Mouse (Mus musculus) midbrain, embryonic 10.5 days (tissue): ENCODE results near the gene Slc17a8. TPM values are rescaled to one million over a fixed set of nuclear protein-coding genes. Genes with fewer than 3 reads are reported as not detected.

Experiments
- DNase-seq: peaks from one replicate; pipeline ENCODE4 v3.0.0-alpha.2; 2017; ENCODE audit warnings: low spot score
- H3K27ac ChIP-seq: fragments of 300-500 bp; sonication (generic); replicated peaks from 2 replicates; pipeline ENCODE4 v1.5.1; 2016; ENCODE audit warnings: mild to moderate bottlenecking
- H3K27me3 ChIP-seq: fragments of 300-500 bp; sonication (generic); 2 replicates; pipeline ENCODE4 v1.6.1; 2016; ENCODE audit warnings: low read depth, mild to moderate bottlenecking; ENCODE audit not compliant: poor library complexity, severe bottlenecking
- H3K36me3 ChIP-seq: fragments of 300-500 bp; sonication (generic); 2 replicates; pipeline ENCODE4 v1.6.1; 2016; ENCODE audit warnings: mild to moderate bottlenecking, moderate library complexity
- H3K4me1 ChIP-seq: fragments of 300-500 bp; sonication (generic); 2 replicates; pipeline ENCODE4 v1.6.1; 2016
- H3K4me3 ChIP-seq: fragments of 300-500 bp; sonication (generic); 2 replicates; pipeline ENCODE4 v1.5.1; 2016; ENCODE audit warnings: mild to moderate bottlenecking, moderate library complexity
- H3K9me3 ChIP-seq: fragments of 300-500 bp; sonication (generic); replicated peaks from 2 replicates; pipeline ENCODE4 v1.6.1; 2016; ENCODE audit warnings: mild to moderate bottlenecking
- WGBS: fragments of 180-500 bp; shearing (Covaris S2); methylation state at CpG from one replicate; pipeline ENCODE4 v1.1.7; 2016; 5-methylcytosine and 5-hydroxymethylcytosine counted together
- polyA plus RNA-seq: library from polyadenylated mRNA; unstranded; fragments of >200 nt; fragmentation: Nextera tagmentation; extraction: Ambion mirVana; gene quantifications from 2 replicates; pipeline ENCODE4 v1.2.1, GENCODE M21; 2016

The Slc17a8 gene
- polyA plus RNA-seq, 1 experiment from 2014 or later = 0.26 TPM

DNA sequence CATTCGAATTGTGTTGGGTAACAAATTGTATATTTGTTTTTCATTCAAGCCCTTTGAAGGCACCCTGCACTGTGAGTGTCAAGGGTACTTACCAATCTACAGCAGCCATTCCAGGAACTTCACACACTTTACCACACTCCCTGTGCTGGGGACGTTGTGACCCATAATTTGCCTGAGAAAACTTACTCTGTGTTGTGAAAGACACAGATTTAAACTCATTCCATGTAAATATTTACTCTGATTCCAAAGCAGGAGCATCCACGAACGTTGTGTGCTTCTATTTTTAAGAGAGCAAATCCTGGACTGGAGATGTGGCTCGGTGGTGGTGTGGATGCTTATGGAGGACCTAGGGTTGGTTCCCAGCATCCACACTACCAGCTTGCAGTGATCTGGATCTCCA lies 10.8 kb upstream of the Slc17a8 start:
- H3K4me1 ChIP-seq = no peaks in the 10 kb centered on the region
- H3K27ac ChIP-seq = no peak overlapping the region
- DNase-seq = no peak
- WGBS = 71% methylated on average over 5 of the region's 5 CpGs
- H3K27me3 ChIP-seq = peaks cover 7% of the 10 kb centered on the region; the same call in 1 of the 2 replicates
- no peaks in the 10 kb centered on the region for H3K36me3 ChIP-seq
- H3K4me3 ChIP-seq = no peak overlapping the region
- H3K9me3 ChIP-seq = no peaks in the 10 kb centered on the region

DNA sequence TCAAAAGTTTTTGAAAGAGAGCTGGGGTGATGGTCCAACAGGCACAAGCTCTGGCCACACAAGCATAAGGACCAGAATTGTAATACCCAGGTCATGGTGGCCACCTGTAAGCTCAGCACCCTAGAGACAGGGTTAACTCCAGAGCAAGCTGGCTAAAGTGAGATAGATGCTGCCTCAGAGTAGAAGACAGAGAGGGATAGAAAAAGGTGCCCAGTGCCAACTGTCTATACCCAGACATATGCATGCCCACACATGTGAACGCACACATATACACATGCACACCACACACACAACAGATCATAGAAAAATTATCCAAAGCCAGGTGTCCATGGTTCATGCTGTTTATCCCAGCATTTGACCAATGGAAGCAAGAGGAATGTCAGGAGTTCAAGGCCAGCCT lies 9.5 kb upstream of the Slc17a8 start:
- 89% methylated on average over 1 of the region's 1 CpGs for WGBS
- H3K9me3 ChIP-seq = no peaks in the 10 kb centered on the region
- no peak overlapping the region for H3K27ac ChIP-seq
- H3K4me1 ChIP-seq = no peaks in the 10 kb centered on the region
- H3K4me3 ChIP-seq = no peak overlapping the region
- peaks cover 7% of the 10 kb centered on the region; the same call in 1 of the 2 replicates for H3K27me3 ChIP-seq
- no peak for DNase-seq
- no peaks in the 10 kb centered on the region for H3K36me3 ChIP-seq

DNA sequence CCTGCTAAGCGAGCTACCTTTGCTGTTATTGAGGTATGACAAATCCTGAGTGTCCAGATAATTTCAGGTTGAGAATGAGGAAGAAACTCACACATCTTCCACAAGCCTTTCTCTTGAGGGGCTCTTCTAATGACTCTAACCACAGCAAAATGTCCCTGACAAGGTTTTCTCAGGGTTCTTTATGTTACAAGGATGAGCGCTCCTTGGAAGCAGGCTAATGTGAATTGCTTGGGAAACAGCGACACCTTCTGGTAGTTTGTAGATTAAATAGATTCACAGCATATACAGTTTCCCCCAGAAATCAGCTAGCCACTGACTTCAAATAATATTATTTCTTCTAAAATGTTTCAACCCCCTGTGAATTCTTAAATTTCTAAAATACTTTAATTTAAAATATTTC lies 9.0 kb upstream of the Slc17a8 start:
- H3K4me1 ChIP-seq = no peaks in the 10 kb centered on the region
- WGBS = 25% methylated on average over 3 of the region's 3 CpGs
- DNase-seq = peak; percentile 33

DNA sequence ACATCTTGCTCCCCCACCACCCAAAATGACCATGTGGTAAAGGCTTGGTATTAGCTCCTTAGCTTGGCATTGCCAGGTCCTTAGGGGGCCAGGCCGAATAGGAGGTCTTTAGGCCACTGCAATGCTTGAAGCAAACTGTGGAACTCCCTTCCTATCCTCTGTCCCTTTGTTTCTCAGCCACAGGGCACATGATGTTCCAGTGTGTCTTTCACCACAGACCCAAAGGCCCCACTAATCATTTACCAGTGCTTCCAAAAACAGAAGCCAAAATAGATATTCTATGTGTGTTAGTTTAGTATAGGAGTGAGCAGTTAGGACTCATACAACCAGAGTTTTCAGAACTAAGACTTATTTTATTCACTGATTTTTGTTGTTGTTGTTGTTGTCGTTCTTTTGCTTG lies 5.7 kb upstream of the Slc17a8 start:
- Histone ChIP-seq H3K4me1 (peaks cover under 1% of the 10 kb centered on the region; the same call in 1 of the 2 replicates), H3K4me3 (no peak overlapping the region), H3K27me3 (peaks cover 12% of the 10 kb centered on the region; the same call in 1 of the 2 replicates), H3K9me3 (no peaks in the 10 kb centered on the region), H3K36me3 (no peaks in the 10 kb centered on the region), H3K27ac (no peak overlapping the region)
- DNase-seq = no peak
- 94% methylated on average over 2 of the region's 2 CpGs for WGBS

More for the DNA sequence above, 9.0 kb upstream of the Slc17a8 start:
- Histone ChIP-seq H3K27me3 (peaks cover 7% of the 10 kb centered on the region; the same call in 1 of the 2 replicates), H3K4me3 (no peak overlapping the region), H3K27ac (no peak overlapping the region), H3K36me3 (no peaks in the 10 kb centered on the region), H3K9me3 (no peaks in the 10 kb centered on the region)

DNA sequence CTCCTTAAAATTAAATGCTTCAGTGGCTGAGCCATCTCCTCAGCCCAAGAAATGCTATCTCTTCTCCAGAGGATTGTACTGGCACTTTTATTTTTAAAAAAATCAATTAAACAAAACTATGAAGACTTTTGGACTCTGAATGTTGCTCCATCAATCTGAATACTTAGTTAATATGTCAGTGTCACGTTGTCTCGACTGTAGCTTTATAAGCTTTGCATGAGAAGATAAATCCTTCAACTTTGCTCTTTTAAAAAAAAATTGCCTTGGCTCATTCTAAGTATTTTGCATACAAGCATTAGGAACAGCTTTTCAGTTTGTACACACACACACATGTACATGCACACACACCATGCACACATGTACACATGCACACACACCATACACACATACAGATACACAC lies 3.1 kb upstream of the Slc17a8 start:
- Histone ChIP-seq H3K27ac (no peak overlapping the region), H3K4me1 (peaks cover 11% of the 10 kb centered on the region), H3K36me3 (no peaks in the 10 kb centered on the region), H3K4me3 (no peak overlapping the region), H3K27me3 (peaks cover 16% of the 10 kb centered on the region; the same call in 1 of the 2 replicates), H3K9me3 (no peaks in the 10 kb centered on the region)
- DNase-seq = no peak
- 94% methylated on average over 2 of the region's 2 CpGs for WGBS

DNA sequence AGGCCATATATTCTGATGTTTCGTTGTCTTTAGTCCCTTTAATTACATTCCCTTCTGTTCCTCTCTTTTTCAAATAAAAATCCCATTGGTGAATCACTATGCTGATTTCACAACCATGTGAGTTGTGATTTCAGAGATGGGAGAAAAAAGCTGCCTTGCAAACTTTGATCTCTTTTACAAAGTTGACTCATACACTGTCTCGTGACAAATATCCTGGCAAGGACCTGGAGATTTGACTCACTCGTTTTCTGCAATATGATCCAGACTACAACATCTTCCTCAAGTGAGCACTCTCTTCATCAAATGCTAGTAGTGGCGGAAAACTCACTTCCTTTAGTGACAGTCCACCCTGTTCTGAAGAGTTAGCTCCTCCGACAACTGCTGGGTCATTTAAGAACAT lies 21.7 kb downstream of the Slc17a8 start:
- no peak overlapping the region for H3K4me3 ChIP-seq
- no peaks in the 10 kb centered on the region for H3K36me3 ChIP-seq
- no peak for DNase-seq
- H3K27ac ChIP-seq = no peak overlapping the region
- WGBS = 88% methylated on average over 5 of the region's 5 CpGs
- no peaks in the 10 kb centered on the region for H3K27me3 ChIP-seq
- no peaks in the 10 kb centered on the region for H3K4me1 ChIP-seq
- H3K9me3 ChIP-seq = no peaks in the 10 kb centered on the region

DNA sequence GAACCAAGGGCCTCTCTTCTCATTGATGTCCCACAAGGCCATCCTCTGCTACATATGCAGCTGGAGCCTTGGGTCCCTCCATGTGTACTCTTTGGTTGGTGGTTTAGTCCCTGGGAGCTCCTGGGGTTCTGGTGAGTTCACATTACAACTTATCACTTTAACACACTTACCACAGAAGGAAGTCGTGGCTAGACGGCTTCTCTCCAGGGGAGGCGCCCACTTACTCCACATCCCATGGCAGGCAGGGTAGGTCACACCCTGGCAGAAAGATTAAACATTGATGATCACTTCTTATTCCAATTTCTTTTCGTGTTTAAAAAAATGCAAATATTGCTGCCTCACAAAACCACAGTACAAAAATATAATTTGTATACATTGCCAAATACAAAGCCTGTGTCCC lies 23.8 kb downstream of the Slc17a8 start:
- Histone ChIP-seq H3K27me3 (no peaks in the 10 kb centered on the region), H3K36me3 (no peaks in the 10 kb centered on the region), H3K4me1 (peaks cover 9% of the 10 kb centered on the region), H3K27ac (no peak overlapping the region), H3K4me3 (no peak overlapping the region), H3K9me3 (no peaks in the 10 kb centered on the region)
- 91% methylated on average over 4 of the region's 4 CpGs for WGBS
- DNase-seq = no peak

DNA sequence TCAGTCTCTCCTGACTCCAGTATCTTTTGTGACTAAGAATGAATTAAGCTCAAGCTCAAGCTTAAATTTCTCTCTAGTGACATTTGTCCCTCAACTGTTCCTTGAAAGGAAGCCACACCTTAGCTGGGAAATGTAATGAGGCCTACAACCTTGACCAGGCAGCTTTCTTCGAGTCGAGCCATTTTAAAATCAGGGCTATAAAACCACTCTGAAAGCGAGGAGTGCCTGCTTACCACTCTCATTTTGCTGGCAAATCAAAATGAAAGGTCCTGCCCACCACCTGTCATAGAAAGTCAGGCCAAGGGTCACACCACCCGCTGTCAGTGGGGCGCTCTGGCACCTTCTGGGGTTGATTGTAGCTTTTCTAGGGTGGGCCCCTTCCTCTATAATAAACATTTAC lies 25.1 kb downstream of the Slc17a8 start:
- H3K4me3 ChIP-seq = no peak overlapping the region
- H3K9me3 ChIP-seq = no peaks in the 10 kb centered on the region
- WGBS = 91% methylated on average over 5 of the region's 5 CpGs
- H3K36me3 ChIP-seq = no peaks in the 10 kb centered on the region
- H3K27ac ChIP-seq = no peak overlapping the region
- peaks cover 9% of the 10 kb centered on the region for H3K4me1 ChIP-seq
- H3K27me3 ChIP-seq = no peaks in the 10 kb centered on the region
- DNase-seq = no peak

DNA sequence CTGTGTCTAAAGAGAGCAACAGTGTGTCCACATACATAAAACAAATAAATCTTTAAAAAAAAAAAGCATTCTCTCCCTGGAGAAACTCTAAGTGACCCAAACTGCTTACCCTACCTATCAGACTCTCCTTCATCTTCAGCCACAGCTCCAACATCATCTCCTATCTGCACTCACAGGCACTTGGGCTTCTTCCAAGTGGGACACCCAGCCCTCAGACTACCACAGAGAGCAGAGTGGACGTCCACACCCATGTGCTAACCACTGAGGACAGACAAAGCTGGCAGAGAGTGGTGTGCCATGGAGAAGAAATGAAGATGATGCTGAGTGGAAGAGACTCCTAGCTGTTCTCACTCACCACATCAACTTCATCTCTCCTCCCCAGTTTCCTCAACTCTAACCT lies 25.5 kb downstream of the Slc17a8 start:
- Histone ChIP-seq H3K9me3 (no peaks in the 10 kb centered on the region), H3K4me3 (no peak overlapping the region), H3K4me1 (peaks cover 9% of the 10 kb centered on the region), H3K27me3 (no peaks in the 10 kb centered on the region), H3K36me3 (no peaks in the 10 kb centered on the region), H3K27ac (no peak overlapping the region)
- WGBS = 76% methylated on average over 1 of the region's 1 CpGs
- DNase-seq = no peak

DNA sequence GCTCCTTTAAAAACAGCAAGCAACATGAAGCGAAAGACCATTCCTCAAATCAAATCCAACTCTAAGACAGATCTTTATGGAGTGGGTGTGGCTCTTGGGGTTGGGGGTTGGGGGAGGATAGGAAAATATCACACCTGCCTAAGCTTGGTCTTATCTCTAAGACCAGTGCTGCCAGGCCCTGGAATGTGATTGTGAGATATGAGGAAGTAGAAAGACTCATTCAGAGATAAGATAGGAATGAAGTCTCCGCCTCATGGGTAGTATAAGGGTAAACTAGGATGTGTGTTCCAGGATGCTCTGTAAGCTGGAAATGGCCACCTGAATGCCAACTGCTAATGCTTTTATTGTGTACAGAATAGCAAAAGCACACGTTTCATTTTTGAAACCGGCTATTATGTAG lies 26.7 kb downstream of the Slc17a8 start:
- H3K27me3 ChIP-seq = no peaks in the 10 kb centered on the region
- DNase-seq = no peak
- H3K36me3 ChIP-seq = no peaks in the 10 kb centered on the region
- 88% methylated on average over 4 of the region's 4 CpGs for WGBS
- no peaks in the 10 kb centered on the region for H3K9me3 ChIP-seq
- H3K4me3 ChIP-seq = no peak overlapping the region
- H3K27ac ChIP-seq = no peak overlapping the region
- H3K4me1 ChIP-seq = peaks cover 9% of the 10 kb centered on the region

DNA sequence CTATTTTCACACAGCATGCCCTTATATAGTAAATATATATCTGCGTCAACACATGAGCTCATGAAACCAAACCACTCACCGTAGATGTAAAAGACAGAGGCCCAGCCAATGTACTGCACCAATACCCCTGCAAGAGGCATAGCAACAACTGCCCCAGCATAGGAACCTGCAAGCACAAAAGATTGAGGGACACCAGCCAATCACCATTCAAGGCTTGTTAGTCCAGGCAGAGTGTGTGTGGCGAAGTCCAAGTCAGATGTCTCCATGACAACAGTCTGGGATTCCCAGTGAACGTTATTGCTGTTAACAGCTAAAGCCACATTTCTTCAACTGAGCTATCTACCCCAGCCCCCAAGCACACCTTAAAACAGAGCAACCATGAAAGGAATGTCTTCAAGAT lies 28.3 kb downstream of the Slc17a8 start:
- H3K27ac ChIP-seq = peak overlapping the region; percentile 53; the same call in 1 of the 2 replicates
- peak; percentile 33 for DNase-seq
- no peaks in the 10 kb centered on the region for H3K27me3 ChIP-seq
- no peak overlapping the region for H3K4me3 ChIP-seq
- H3K9me3 ChIP-seq = no peaks in the 10 kb centered on the region
- WGBS = 44% methylated on average over 4 of the region's 4 CpGs
- H3K36me3 ChIP-seq = no peaks in the 10 kb centered on the region
- H3K4me1 ChIP-seq = peaks cover 9% of the 10 kb centered on the region

DNA sequence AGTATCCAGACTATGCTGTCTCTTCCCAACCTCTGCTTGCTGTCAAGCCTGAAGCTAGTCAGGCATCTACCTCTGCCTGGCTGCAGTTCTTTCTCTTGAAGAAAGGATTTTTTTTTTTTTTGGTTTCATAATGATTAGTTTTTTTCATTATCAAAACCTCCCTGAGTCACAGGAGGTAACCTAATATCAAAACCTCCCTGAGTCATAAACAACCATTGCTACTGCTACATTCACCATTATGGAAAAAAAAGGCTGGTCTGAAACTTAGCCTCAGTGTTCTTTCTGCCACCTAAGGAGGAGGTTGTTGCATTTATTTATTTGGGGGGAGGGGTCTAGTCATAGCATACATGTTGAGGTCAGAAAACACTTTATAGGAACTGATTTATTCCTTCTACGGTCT lies 31.2 kb downstream of the Slc17a8 start:
- no peak overlapping the region for H3K4me3 ChIP-seq
- peaks cover 4% of the 10 kb centered on the region; the same call in 1 of the 2 replicates for H3K9me3 ChIP-seq
- peaks cover 9% of the 10 kb centered on the region for H3K4me1 ChIP-seq
- DNase-seq = no peak
- H3K27me3 ChIP-seq = no peaks in the 10 kb centered on the region
- H3K27ac ChIP-seq = no peak overlapping the region
- 98% methylated on average over 1 of the region's 1 CpGs for WGBS
- H3K36me3 ChIP-seq = no peaks in the 10 kb centered on the region

DNA sequence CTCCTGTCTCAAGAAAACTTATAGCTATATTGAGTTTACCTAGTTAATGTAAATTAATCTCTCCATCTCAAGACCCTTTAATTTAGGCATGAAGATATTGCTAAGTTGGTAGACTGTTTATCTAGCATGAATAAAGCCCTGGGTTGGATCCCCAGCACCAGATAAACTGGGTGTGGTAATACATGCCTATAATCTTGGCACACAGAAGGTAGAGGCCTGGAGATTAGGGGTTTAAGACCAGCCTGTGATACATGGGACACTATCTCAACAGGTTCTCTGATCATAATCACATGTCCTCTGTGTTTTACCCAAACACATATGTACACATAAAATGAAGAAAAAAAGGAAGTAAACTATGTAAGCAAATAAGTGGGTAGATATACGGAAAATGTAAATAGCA lies 32.3 kb downstream of the Slc17a8 start:
- H3K27ac ChIP-seq = no peak overlapping the region
- H3K36me3 ChIP-seq = no peaks in the 10 kb centered on the region
- no peaks in the 10 kb centered on the region for H3K27me3 ChIP-seq
- no peak for DNase-seq
- H3K9me3 ChIP-seq = peaks cover 4% of the 10 kb centered on the region; the same call in 1 of the 2 replicates
- WGBS = 92% methylated on average over 1 of the region's 1 CpGs
- peaks cover 9% of the 10 kb centered on the region for H3K4me1 ChIP-seq
- no peak overlapping the region for H3K4me3 ChIP-seq

DNA sequence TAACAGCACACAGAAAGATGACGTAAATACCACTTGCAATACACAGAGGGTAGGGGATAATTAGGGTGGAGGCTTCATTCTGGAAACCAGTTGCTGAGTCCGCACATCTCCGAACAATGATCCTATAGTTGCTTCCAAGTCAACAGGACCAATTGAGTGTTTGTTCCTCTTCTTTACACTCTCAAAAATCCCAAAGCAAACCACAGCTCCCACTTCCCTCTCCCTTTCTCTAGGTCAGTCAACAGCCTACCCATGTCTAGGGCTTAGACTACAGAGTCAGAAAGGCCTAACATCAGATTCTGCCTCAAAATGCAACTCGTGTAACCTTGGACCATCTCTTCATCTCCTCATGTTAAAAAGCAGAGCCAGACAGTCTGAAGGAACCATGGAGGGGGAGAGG lies 36.3 kb downstream of the Slc17a8 start:
- Histone ChIP-seq H3K27me3 (no peaks in the 10 kb centered on the region), H3K9me3 (peaks cover 4% of the 10 kb centered on the region; the same call in 1 of the 2 replicates), H3K27ac (no peak overlapping the region), H3K36me3 (no peaks in the 10 kb centered on the region), H3K4me1 (no peaks in the 10 kb centered on the region), H3K4me3 (no peak overlapping the region)
- 91% methylated on average over 4 of the region's 4 CpGs for WGBS
- no peak for DNase-seq
